Mouse (Mus musculus): Measurements from ENCODE around the gene Rnf11. TPM values are rescaled to one million over a fixed set of nuclear protein-coding genes. Genes with fewer than 3 reads are reported as not detected.

Gene Rnf11
- total RNA-seq (2021): 100 to 1,000 TPM in 1 of 2 experiments, 10 to 100 TPM in 1; 95.4 to 123 TPM
- long read RNA-seq, experiment 1, full-length matches to known transcripts: 127 of 141 reads
- long read RNA-seq, experiment 1, partial matches to known transcripts: 3 of 141 reads
- long read RNA-seq, experiment 1, other reads (novel, unspliced or antisense): 11 of 141 reads
- long read RNA-seq, experiment 2, full-length matches to known transcripts: 176 of 192 reads
- long read RNA-seq, experiment 2, partial matches to known transcripts: 1 of 192 reads
- long read RNA-seq, experiment 2, other reads (novel, unspliced or antisense): 15 of 192 reads

GRCm38 (mm10) chr4:109484621-109485020, at the start of gene Rnf11:
Gene Rnf11 (minus strand): TSS chr4:109484728.
- DNase-seq: no peak

GRCm38 (mm10) chr4:109531111-109531510, 46.6 kb upstream of the Rnf11 start, which contains the start of gene 4930522H14Rik:
Gene 4930522H14Rik (minus strand): TSS chr4:109531297.
- DNase-seq: no peak

GRCm38 (mm10) chr4:109530245-109530816, 45.8 kb upstream of the Rnf11 start:
- DNase-seq: no peak

GRCm38 (mm10) chr4:109504885-109505284, 20.4 kb upstream of the Rnf11 start:
- peak; percentile 15 for DNase-seq

GRCm38 (mm10) chr4:109498476-109498875, 13.9 kb upstream of the Rnf11 start:
- DNase-seq: no peak

- DNase-seq: no peak
Observed at GRCm38 (mm10) chr4:109493581-109493980, 9.1 kb upstream of the Rnf11 start.

GRCm38 (mm10) chr4:109488812-109489211, 4.3 kb upstream of the Rnf11 start:
- DNase-seq: no peak

- no peak for DNase-seq
Observed at GRCm38 (mm10) chr4:109482701-109483100, 1.8 kb downstream of the Rnf11 start.

GRCm38 (mm10) chr4:109481424-109481823, 3.1 kb downstream of the Rnf11 start:
- no peak for DNase-seq

- DNase-seq: no peak
Observed at GRCm38 (mm10) chr4:109477454-109477853, 7.1 kb downstream of the Rnf11 start.

GRCm38 (mm10) chr4:109476554-109477014, 7.9 kb downstream of the Rnf11 start:
- DNase-seq: peak; percentile 92

- DNase-seq: peak; percentile 46
Observed at GRCm38 (mm10) chr4:109475577-109476553, 8.7 kb downstream of the Rnf11 start.

- no peak for DNase-seq
Observed at GRCm38 (mm10) chr4:109475078-109475477, 9.4 kb downstream of the Rnf11 start.

- no peak for DNase-seq
Observed at GRCm38 (mm10) chr4:109472566-109472965, 12.0 kb downstream of the Rnf11 start.

GRCm38 (mm10) chr4:109471606-109472005, 12.9 kb downstream of the Rnf11 start:
- no peak for DNase-seq

GRCm38 (mm10) chr4:109467687-109468086, 16.8 kb downstream of the Rnf11 start:
- DNase-seq: no peak

- no peak for DNase-seq
Observed at GRCm38 (mm10) chr4:109463892-109464291, 20.6 kb downstream of the Rnf11 start.

GRCm38 (mm10) chr4:109460421-109461179, 23.9 kb downstream of the Rnf11 start:
- DNase-seq: no peak

- DNase-seq: no peak
Observed at GRCm38 (mm10) chr4:109456821-109457220, 27.7 kb downstream of the Rnf11 start.

- DNase-seq: no peak
Observed at GRCm38 (mm10) chr4:109448531-109448930, 36.0 kb downstream of the Rnf11 start.

- no peak for DNase-seq
Observed at GRCm38 (mm10) chr4:109445956-109446355, 38.6 kb downstream of the Rnf11 start.

- DNase-seq: no peak
Observed at GRCm38 (mm10) chr4:109445397-109445796, 39.1 kb downstream of the Rnf11 start.

All from gastrocnemius, postnatal 25 days (tissue).